Mouse (Mus musculus): ENCODE measurements around the gene Hist1h2ag. TPM values are rescaled to one million over a fixed set of nuclear protein-coding genes. Genes with fewer than 3 reads are reported as not detected.

Gene Hist1h2ag
- total RNA-seq, 2 experiments from 2014 or later: 7.1 to 18.2 TPM

DNA sequence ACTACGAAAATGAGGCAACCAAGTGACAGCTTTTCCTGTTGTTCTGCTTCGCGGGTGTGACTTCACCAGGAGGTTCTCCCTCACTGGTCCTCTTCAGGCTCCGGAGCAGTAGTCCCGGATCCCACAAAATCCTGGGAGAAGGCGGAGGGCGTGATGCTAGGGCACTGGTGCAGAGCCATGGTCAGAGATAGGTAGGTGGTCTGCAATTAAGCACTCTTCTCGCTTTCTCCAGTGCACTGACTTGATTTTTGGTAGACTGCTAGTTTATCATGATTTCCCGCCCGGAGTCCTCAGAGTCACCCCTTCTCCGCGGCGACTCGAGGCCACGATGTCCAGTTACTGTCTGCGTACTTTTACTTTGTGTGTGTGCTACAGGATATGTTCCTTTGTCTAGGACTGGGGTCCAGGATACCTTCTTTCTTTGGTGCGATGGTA is 28.3 kb downstream of the Hist1h2ag start:
- no peak for DNase-seq (ENCODE audit: extremely low spot score in 1 of 2, low spot score in 1 of 2)

DNA sequence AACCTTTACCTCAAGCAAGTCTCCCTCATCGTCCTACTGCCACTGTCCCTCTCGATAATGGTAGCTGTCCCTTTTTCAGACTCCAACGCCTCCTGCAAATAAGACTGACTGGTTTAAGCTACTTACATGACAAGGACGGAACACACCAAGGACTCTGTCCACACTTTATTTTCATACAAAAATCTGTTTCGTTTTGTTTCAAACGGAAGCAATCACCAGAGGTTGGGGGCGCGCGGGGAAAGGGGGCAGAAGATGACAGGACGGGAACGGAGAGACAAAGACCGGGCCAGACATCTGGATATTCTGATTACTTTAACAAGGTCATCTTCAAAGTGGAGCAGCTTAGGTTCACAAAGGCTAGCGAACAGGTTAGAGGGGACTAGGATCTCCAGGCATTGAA is 29.0 kb downstream of the Hist1h2ag start:
- no peak for DNase-seq (ENCODE audit: extremely low spot score in 1 of 2, low spot score in 1 of 2)

DNA sequence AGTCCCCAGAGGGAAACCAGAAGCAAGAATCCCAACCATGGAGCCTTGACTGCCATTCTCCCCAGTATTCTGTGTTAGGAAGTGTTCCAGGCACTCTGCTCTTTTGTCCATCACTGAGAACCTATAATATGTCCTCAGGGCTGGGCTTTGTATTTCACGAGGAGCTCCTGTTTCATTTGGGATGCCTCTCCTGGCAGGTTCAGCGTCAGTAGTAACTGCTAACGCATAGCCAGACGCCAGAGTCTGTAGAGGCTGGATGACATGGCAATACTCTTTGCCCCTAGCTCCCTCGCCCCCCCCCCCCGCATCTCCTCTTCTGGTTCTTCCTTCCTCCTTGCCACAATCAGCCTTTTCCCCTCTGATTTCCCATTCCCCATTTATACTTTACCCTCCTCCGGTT is 33.1 kb downstream of the Hist1h2ag start, which contains the start of gene Prss16:
Gene Prss16 (minus strand): TSS at position 101 of the 400 bp plus-strand sequence.
- no peak for DNase-seq (ENCODE audit: extremely low spot score in 1 of 2, low spot score in 1 of 2)

DNA sequence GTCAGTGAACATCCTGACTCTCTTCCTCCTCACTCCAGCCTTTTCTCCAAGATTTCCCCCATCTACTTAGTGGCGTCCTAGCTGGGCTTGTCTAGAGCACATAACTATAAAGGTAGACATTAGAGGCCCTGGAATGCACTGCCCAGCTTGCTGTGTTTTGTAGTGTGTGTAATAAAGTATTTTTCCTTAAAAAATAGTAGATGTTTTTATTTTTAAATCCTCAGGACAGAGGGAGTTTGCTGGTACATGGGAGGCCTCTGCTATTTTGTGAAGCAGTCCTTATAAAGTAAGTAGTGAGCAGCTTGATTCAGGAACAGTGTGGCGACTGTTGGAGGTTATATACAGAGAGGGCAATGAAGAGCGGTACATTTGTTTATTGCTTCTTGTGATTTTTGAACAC is 34.0 kb downstream of the Hist1h2ag start:
- no peak for DNase-seq (ENCODE audit: extremely low spot score in 1 of 2, low spot score in 1 of 2)

DNA sequence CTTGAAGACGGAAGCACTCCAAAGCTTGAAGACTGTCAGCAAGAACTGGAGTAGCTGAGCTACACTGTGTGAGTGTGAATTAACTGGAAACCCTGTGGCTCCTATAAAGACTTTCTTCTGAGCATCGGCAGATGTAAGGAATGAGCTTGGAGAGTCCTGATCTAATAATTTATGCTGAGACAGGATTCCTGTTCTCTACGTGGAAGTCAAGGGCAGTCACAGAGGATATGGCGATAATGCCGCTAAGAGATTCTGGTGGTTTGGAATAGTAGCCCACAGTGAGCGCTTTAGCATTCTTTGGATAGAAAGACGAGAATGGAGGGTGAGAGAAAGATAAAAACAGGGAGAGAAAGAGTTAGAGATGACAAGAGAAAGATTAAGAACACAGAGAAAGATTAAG is 34.9 kb downstream of the Hist1h2ag start:
- DNase-seq (ENCODE audit: extremely low spot score in 1 of 2, low spot score in 1 of 2): no peak

DNA sequence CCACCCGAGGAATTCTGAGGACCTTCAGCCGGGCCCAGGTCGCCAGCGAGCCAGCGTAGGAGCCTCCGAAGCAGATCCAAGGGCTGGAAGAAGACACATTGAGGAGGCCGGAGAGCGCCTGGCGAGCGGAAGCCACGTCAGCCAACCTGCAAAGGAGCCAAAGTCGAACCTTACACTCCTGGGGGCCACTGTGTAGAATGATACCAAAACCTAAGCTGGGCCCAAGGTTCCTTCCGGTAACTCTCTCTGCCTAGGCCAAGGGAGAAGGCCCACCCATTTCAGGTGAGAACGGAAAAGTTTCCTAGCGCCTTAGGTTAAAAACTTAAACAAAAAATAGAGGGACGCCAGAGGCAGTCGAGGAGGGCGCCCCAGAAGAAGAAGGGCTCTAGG is 35.6 kb downstream of the Hist1h2ag start:
- no peak for DNase-seq (ENCODE audit: extremely low spot score in 1 of 2, low spot score in 1 of 2)

DNA sequence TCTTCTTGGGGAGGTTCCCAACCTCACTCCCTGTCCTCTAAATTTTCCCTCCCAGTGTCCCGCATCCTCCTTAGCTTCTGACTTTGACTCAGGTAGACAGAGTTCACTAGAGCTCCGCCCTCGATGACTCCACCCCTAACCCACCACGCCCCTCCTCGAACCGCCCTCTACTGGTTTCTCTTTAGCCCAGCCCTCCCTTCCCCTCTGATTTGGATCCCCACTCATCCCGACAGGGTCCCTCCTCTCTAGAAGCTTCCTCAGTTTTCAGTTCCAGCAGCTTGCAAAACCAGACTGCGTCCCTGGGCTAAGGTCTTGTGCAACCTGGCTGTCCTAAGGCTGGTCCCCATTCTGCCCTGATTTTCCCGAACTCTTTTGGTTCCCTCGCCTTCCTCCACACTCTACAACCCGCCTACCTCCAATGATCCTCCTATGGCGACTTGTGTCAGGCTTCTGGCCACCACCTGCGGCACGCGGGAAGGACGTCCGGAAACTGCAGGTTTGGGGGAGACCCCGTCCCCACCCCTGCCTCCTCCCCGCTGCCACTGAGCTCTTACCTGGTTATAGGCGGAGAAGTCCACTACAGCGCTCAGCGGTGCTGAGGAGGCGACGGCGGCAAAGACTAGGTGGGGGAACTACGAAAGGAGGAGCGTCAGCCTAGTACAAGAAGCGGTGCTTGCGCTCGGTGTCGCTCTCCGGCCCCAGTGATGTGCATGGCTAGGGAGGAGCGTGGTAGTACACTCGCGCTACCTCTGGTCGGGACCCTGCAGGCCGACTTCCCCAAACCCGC is 36.2 kb downstream of the Hist1h2ag start:
- DNase-seq (ENCODE audit: extremely low spot score in 1 of 2, low spot score in 1 of 2): no peak

DNA sequence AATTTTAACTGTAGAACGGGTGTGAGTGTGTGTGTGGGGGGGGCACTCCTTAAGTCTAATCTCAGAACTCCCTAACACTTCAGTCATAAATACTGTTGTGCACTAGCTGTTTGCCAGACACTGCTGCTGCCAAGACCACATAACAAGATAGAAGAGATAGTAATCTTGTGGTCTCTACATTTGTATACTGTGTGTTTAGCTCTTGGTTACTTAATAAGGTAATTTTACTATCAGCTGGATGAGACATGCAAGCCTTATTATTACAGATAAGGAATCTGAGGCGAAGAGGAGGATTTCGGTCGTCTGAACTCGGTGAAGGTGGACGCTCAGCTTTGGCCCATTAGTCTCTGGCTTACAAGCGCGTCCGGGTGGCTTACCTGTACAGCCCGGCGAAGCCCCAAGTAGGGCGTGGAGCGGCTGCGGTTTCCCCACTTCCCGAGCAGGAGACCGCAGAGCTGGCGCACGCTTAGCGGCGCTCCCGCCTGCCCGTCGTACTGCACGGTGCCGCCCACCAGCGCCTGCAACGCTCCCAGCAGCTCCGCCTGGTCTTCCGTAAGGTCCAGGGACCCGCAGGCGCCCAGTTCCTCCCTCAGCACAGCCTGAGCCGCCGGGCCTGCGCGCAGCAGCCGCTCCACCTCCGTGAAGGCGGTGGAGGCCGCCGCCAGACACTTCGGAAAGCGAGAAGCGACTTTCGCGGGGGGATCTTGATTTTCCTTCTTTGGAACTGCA is 37.0 kb downstream of the Hist1h2ag start:
- DNase-seq (ENCODE audit: extremely low spot score in 1 of 2, low spot score in 1 of 2): no peak

DNA sequence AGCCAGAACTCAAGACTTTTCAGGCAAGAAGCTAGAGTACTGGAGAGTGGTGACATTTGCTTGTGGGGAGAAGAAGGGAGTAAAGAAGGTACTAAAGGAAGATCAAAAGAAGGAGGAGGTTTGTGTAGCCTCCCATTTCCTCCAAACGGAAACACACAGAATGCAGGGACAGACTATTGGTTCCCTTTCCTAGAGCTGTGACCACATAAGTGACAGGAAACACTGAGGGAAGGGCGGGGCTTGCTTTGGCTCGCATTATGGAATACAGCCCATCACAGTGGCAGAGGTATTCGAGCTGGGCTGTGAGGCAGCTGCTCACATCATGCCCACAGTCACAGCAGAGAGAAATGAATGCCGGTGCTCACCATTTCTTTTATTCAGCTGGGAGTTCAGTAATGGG is 40.9 kb downstream of the Hist1h2ag start:
- DNase-seq (ENCODE audit: extremely low spot score in 1 of 2, low spot score in 1 of 2): no peak

DNA sequence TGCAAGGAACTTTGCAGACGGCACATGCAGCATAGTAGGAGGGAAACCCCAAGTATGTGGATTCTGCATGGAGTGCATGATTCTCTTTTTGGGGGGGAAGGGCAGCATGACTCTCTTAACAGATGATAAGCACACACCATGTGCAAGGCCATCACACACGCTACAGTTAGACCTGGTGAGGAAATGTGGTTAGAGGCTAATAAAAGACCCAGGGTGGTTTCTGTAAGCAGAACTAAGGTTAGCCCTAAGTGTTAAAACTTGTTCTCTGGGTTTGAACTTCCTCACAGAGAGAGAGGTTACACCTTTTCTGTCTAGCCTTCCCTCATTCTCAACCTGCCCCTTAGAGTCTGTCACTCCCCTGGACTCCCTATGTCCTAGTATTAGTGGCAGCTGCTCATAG is 41.4 kb downstream of the Hist1h2ag start:
- DNase-seq (ENCODE audit: extremely low spot score in 1 of 2, low spot score in 1 of 2): no peak

DNA sequence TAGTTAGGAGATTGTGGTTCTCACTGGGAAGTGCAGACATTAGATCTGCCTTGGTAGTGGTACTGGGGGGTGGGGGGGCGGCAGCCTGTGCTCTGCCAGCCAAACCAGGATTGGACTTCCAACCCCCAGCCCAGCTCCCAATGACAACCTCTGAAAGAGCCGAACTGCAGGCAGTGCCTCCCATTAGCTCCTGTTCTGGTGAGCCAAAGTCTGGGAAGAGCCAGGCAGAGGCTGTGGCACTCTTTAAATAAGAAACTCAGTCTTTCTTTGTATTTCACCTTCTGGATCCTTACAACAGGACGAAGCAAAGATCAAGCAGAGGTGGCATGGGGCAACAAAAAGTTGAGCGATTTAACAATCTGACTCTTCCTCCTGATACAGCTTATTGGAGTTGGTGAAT is 43.6 kb downstream of the Hist1h2ag start:
- DNase-seq (ENCODE audit: extremely low spot score in 1 of 2, low spot score in 1 of 2): no peak

DNA sequence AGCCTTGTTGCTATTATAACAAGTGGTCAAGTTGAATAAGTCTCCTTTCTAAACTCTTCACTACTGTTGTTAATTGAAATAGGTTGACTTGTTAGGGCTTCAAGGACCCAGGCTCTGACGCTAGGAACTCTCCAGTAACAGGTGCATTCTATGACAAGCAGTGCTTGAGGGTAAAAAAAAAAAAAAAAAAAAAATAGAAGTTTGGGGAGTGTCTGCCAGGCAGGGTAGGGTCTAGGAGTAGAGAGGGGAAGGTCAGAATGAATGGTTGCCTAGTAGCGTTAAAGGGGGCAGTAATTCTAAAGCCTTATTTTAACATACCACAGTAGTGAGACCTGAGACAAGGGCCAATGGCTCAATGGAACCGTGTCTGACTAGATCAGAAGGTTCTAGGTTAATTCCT is 44.3 kb downstream of the Hist1h2ag start:
- no peak for DNase-seq (ENCODE audit: extremely low spot score in 1 of 2, low spot score in 1 of 2)

DNA sequence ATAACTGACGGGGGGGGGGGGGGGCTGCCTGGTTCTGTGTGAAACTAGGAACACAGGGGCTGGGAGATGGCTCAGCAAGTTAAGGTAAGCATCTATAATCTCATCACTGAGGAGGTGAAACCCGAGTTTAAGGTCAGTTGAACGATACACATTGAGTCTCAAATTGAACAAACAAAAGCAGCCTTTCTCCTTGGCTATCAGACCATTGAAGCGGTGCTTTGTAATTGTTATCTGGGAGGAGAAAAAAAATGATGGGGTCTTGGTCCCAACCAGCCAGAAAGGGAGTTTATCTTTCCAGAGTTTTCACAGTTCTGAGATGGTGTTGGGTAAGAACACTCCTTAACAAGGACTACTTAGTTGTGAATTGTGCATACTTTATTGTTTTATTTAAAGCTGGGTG is 44.9 kb downstream of the Hist1h2ag start:
- DNase-seq (ENCODE audit: extremely low spot score in 1 of 2, low spot score in 1 of 2): no peak

DNA sequence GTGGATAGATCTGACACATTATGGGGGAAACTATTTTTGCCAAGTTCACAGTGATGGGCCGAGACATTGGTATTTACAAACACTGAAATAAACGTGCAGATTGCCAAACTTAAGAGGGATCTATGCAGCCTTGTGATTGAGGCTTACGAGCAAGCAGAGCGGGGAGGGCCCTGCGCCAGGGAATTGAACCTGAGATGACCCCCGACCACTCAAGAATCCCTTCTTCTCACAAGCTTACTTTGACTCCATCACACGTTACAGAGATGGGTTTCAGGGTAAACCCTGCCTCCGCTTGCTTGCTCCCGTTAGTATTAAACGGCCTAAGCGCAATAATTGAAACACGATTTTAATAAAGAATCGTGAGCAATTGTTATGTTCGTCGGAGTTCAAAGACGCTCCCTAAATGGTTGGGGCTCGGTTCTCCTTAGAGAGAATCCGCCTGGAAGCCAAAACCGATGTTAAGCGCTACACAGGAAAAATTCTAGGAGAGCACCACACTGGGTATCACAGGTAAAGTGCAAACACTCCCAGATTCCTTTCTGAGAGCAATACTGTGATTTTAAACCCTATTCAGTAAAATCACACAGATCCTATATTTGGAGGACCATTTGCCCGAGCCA is 45.4 kb downstream of the Hist1h2ag start:
- DNase-seq (ENCODE audit: extremely low spot score in 1 of 2, low spot score in 1 of 2): no peak

DNA sequence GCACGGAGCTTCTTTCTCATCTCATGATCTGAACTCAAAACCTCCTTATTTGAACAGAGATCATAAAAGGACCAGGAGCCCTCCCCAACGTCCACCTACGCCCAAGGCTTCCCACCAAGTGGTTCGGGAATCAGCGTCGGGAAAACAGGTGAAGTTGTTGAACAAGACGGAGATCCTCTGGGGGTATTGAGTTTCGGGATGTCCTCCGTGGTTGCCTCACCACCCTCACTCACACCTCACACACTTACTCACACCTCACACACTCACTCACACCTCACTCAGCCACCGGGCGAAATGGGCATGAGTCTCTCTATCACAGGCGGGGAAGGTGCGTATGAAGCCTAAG is 45.9 kb downstream of the Hist1h2ag start:
- no peak for DNase-seq (ENCODE audit: extremely low spot score in 1 of 2, low spot score in 1 of 2)

DNA sequence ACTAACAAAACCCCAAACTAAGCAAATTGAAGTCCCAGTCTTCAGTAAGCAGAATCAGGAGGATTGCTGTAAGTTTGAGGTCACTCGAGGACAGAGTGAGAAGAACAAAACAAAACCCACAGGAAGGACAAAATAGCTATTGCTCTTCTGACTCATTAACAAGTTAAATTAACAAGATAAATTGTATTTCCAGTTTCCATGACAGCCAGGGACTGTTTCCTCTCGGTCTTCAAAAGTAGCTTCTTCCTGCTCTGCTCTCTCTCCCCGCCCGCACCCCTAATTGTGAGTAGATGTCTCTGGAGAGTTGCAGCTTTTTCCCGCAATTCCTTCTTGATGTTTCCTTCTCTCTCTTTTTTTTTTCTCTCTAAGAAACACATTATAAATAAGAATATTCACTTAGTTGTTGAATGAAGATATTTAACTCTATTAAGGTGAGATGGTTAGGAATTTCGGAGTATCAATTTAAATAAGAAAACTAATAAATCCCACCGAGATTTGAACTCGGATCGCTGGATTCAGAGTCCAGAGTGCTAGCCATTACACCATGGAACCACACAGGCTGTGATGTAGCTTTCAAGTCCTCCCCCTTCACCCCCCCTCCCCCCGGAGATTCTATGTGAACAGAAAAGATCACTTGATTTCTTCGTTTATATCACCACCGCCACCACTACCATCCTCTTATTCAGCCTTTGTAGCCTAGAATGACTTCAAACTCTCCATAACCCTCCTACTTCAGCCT is 46.5 kb downstream of the Hist1h2ag start:
- DNase-seq (ENCODE audit: extremely low spot score in 1 of 2, low spot score in 1 of 2): no peak

DNA sequence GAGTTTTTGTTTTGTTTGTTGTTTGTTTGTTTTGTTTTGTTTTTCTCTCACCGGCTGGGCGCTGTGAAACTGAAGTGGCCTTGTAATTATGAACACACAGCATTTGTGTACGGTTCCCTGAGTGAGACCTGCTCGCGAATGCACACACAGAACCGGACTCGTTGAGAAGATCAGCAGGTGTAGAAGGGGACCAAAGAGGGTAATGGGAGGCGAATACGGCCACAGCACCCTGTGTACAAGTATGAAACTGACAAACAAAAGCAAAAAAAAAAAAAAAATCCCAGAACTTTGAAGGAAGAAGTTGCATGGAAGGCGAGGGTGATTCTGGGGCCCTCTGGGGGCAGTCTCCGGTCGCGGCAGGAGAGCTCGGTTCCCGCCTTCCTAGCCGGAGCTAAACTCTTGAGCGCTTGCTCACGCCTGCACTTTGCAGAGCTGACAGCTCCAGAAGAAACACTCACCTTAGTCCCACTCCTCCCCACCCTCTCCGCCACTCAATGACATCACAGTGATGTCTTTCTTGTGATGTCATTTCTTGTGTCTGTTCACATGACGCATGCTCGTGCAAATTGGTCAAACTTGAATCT is 47.3 kb downstream of the Hist1h2ag start:
- no peak for DNase-seq (ENCODE audit: extremely low spot score in 1 of 2, low spot score in 1 of 2)

DNA sequence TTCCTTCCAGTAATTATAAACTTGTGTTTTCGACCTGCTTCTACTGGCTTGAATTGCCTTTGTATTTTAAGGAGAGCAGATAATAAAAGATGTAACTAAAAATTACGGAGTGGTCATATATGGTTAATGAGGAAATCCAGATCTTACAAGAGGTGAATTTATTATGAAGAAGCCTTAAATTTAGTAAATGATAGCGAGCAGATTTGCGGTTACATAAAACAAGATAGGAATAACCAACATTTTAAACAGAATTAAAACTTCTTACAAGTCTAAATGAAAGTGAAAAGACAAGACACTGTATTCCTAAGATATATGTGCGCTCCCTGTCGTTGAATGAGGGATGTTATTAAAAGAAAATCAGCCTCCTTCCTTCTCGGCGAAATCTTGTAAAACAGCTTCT is 47.8 kb downstream of the Hist1h2ag start:
- no peak for DNase-seq (ENCODE audit: extremely low spot score in 1 of 2, low spot score in 1 of 2)

DNA sequence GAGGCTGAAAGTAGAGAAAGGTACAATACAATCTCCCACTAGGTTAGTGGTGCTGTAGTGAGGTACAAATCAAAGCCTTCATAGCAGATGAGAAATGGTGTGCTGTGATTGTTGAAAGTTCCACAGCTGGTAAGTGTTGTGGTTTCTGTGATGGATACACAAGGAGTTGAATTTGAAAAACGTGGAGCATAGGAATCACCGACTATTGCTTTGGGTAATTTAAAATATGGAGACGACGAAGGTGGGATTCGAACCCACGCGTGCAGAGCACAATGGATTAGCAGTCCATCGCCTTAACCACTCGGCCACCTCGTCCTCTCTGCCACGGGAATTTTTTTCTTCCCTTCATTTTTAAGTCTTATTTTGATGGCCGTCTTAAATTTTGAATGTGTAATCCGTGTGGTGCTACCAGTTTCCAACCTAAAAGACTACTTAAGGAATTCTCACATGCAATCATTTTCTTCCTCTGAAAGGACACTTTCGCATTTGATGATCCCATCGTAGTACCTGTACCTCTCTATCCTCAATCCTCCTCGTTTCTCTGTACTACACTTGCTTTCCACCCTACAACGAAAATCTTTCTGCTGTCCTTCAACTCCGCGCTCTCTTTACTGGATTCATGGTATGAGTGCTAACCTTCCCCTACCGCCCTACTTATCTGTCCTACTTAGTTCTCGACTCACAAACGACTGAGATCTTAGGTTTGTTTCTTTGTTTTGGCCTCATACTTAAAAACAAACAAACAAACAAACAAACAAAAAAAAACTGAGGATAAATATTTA is 48.6 kb downstream of the Hist1h2ag start:
- DNase-seq (ENCODE audit: extremely low spot score in 1 of 2, low spot score in 1 of 2): no peak

DNA sequence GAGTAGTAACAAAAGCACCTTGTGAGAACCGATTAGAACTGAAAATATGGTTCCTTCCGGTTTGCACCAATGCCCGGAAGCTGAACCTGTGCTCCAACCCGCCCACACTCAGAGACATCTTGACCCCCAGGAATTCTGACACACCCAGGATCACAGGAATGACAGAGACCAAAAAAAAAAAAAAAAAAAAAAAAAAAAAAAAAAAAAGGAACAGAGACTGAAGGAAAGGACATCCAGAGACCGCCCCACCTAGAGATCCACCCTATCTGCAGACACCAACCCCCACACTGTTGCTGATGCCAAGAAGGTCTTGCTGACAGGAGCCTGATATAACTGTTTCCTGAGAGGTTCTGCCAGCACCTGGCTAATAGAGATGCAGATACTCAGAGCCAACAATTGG is 50.2 kb downstream of the Hist1h2ag start:
- DNase-seq (ENCODE audit: extremely low spot score in 1 of 2, low spot score in 1 of 2): no peak

Data from layer of hippocampus, postnatal 25 days (tissue).